In the genomic region with DNA sequence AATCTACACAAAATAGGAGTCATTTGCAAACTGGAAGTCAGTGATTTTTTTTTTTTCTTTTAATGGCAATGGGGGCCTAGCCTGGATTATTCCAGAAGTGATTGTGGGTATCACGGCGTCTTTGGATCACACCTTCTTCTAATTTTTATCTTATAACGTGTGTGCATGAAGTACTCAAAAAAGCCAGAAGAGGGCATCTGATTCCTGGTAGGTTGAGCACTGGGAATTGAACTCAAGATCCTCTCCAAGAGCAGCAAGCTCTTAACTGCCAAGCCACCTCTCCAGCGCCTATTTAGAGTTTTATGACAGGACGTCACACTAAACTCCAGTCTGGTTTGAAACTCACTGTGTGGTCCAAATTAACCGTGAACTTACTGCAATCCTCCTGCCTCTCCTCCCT, we compare ENCODE assay signal across 16 mouse cellular contexts. TPM values are rescaled to one million over a fixed set of nuclear protein-coding genes. Genes with fewer than 3 reads are reported as not detected.
DNase-seq lines count a peak whose midpoint lies in the region; ATAC-seq and TF ChIP-seq lines count a peak whose summit lies in the region.
"Had no signal": no experiment of that assay in that cellular context is flagged by ENCODE, and none has a peak within 500 bp of the region (broad histone marks: within the 10 kb centered on the region; RNA-seq: fewer than 3 reads in every experiment).

No protein-coding gene starts in this region.

- no peak for ATAC-seq in forebrain, embryonic 14.5 days
- ATAC-seq in forebrain, embryonic 12.5 days (ENCODE audit: low FRiP score): no peak
- ATAC-seq in lung, postnatal 0 days: no peak
- 0 out of 2 replicates have a peak, but pooled peaks have one; percentile 46 for ATAC-seq in common myeloid progenitor, adult 5-6 weeks (replicated peaks; ENCODE audit: low read depth, poor library complexity, severe bottlenecking)

- DNase-seq in forebrain, embryonic 14.5 days (ENCODE audit: low spot score): peak; percentile 29
- DNase-seq in lung, postnatal 0 days (ENCODE audit: low spot score): no peak
- no peak for DNase-seq in lung, postnatal 14 days
- DNase-seq in splenic B cell, adult 2 months (ENCODE audit: low read depth, low spot score): peak; percentile 68
- DNase-seq in cerebellum, postnatal 36 days: no peak
- DNase-seq in heart, postnatal 4 days: no peak
- DNase-seq: gastrocnemius, postnatal 36 days; kidney, postnatal 4 days; lung, adult 2 months; right cerebral cortex, postnatal 4 days had no signal

- 73% methylated on average over 6 of the region's 6 CpGs for WGBS in forebrain, embryonic 14.5 days
- 73% methylated on average over 6 of the region's 6 CpGs for WGBS in forebrain, embryonic 12.5 days
- 62% methylated on average over 6 of the region's 6 CpGs for WGBS in lung, postnatal 0 days

- no peaks in the 10 kb centered on the region for H3K27me3 ChIP-seq in forebrain, embryonic 14.5 days (replicated peaks; ENCODE audit: control insufficient read depth, insufficient read depth, low read length)
- H3K27me3 ChIP-seq in forebrain, embryonic 12.5 days: no peaks in the 10 kb centered on the region
- H3K27me3 ChIP-seq in lung, postnatal 0 days (replicated peaks; ENCODE audit: insufficient read depth, low read length): no peaks in the 10 kb centered on the region
- H3K27me3 ChIP-seq in splenic B cell, adult 2 months (ENCODE audit: control insufficient read depth, insufficient read depth, low read length, poor library complexity, severe bottlenecking): no peaks in the 10 kb centered on the region
- H3K27me3 ChIP-seq: midbrain, embryonic 12.5 days; neural tube, embryonic 15.5 days had no signal

- H3K4me2 ChIP-seq in forebrain, embryonic 14.5 days (ENCODE audit: low read length): no peak overlapping the region
- no peak overlapping the region for H3K4me2 ChIP-seq in forebrain, embryonic 12.5 days
- H3K4me2 ChIP-seq in lung, postnatal 0 days (replicated peaks; ENCODE audit: low read depth, low read length): no peak overlapping the region
- H3K4me2 ChIP-seq: midbrain, embryonic 12.5 days; neural tube, embryonic 15.5 days had no signal

- peaks cover 12% of the 10 kb centered on the region; the same call in 1 of the 2 replicates for H3K36me3 ChIP-seq in forebrain, embryonic 14.5 days (ENCODE audit: control insufficient read depth, insufficient read depth, low read length)
- H3K36me3 ChIP-seq in forebrain, embryonic 12.5 days (replicated peaks): peaks cover 14% of the 10 kb centered on the region
- H3K36me3 ChIP-seq in lung, postnatal 0 days (ENCODE audit: insufficient read depth, low read length): no peaks in the 10 kb centered on the region
- peaks cover 10% of the 10 kb centered on the region for H3K36me3 ChIP-seq in splenic B cell, adult 2 months (ENCODE audit: control insufficient read depth, insufficient read depth, low read length, poor library complexity, severe bottlenecking)

- no peak for TF ChIP-seq EP300 in lung, postnatal 0 days (IDR thresholded peaks at IDR 0.05)

- peak; percentile 32 for TF ChIP-seq CTCF in lung, postnatal 0 days (IDR thresholded peaks at IDR 0.05)

- no peak overlapping the region for H3K4me3 ChIP-seq in forebrain, embryonic 14.5 days (ENCODE audit: low read depth, low read length)
- H3K4me3 ChIP-seq in forebrain, embryonic 12.5 days (replicated peaks): no peak overlapping the region
- no peak overlapping the region for H3K4me3 ChIP-seq in lung, postnatal 0 days (ENCODE audit: low read depth, low read length)
- H3K4me3 ChIP-seq: limb, embryonic 10.5 days; midbrain, embryonic 12.5 days; neural tube, embryonic 15.5 days had no signal

- H3K27ac ChIP-seq in forebrain, embryonic 14.5 days (ENCODE audit: low read depth, low read length): no peak overlapping the region
- no peak overlapping the region for H3K27ac ChIP-seq in forebrain, embryonic 12.5 days
- H3K27ac ChIP-seq in lung, postnatal 0 days (ENCODE audit: low read length): no peak overlapping the region
- H3K27ac ChIP-seq: limb, embryonic 10.5 days; midbrain, embryonic 12.5 days; neural tube, embryonic 15.5 days had no signal

- no peaks in the 10 kb centered on the region for H3K4me1 ChIP-seq in forebrain, embryonic 14.5 days (ENCODE audit: control insufficient read depth, insufficient read depth, low read length)
- no peaks in the 10 kb centered on the region for H3K4me1 ChIP-seq in forebrain, embryonic 12.5 days
- H3K4me1 ChIP-seq in lung, postnatal 0 days (ENCODE audit: insufficient read depth, low read depth, low read length): no peaks in the 10 kb centered on the region
- H3K4me1 ChIP-seq: limb, embryonic 10.5 days; midbrain, embryonic 12.5 days; neural tube, embryonic 15.5 days had no signal

- no peak overlapping the region for H3K9ac ChIP-seq in forebrain, embryonic 14.5 days (ENCODE audit: low read length)
- no peak overlapping the region for H3K9ac ChIP-seq in forebrain, embryonic 12.5 days
- H3K9ac ChIP-seq in lung, postnatal 0 days (replicated peaks; ENCODE audit: low read depth): no peak overlapping the region
- H3K9ac ChIP-seq: midbrain, embryonic 12.5 days; neural tube, embryonic 15.5 days had no signal

- no peaks in the 10 kb centered on the region for H3K9me3 ChIP-seq in forebrain, embryonic 14.5 days (replicated peaks; ENCODE audit: control insufficient read depth, low read length)
- no peaks in the 10 kb centered on the region for H3K9me3 ChIP-seq in forebrain, embryonic 12.5 days
- no peaks in the 10 kb centered on the region for H3K9me3 ChIP-seq in lung, postnatal 0 days (ENCODE audit: low read length)
- H3K9me3 ChIP-seq: limb, embryonic 10.5 days; midbrain, embryonic 12.5 days; neural tube, embryonic 15.5 days had no signal

RNA-seq across cellular contexts. Expression of a gene that starts 44.2 kb away (rescaled TPM):
- polyA plus RNA-seq in forebrain, embryonic 14.5 days (2014; fragmentation: Nextera tagmentation; extraction: Ambion mirVana): 1.1 and 1.5 TPM in 2 replicates
- 1.5 and 1.9 TPM in 2 replicates for polyA plus RNA-seq in forebrain, embryonic 12.5 days (2016; fragmentation: Nextera tagmentation; extraction: Ambion mirVana)
- polyA plus RNA-seq in lung, postnatal 0 days (2015; fragmentation: Nextera tagmentation; extraction: Ambion mirVana): 0.08 and 0.19 TPM in 2 replicates
- total RNA-seq in common myeloid progenitor, adult 5-6 weeks (2017): not detected in 2 replicates
- total RNA-seq in heart, postnatal 4 days (2021): not detected
- total RNA-seq: gastrocnemius, postnatal 36 days had no signal
- polyA plus RNA-seq: heart, embryonic 16.5 days had no signal

RNA-seq across cellular contexts. Expression of a gene that starts 44.8 kb away (rescaled TPM):
- 18.2 and 26.3 TPM in 2 replicates for polyA plus RNA-seq in forebrain, embryonic 14.5 days (2014; fragmentation: Nextera tagmentation; extraction: Ambion mirVana)
- 25.5 and 27.5 TPM in 2 replicates for polyA plus RNA-seq in forebrain, embryonic 12.5 days (2016; fragmentation: Nextera tagmentation; extraction: Ambion mirVana)
- 19.4 and 22.1 TPM in 2 replicates for polyA plus RNA-seq in lung, postnatal 0 days (2015; fragmentation: Nextera tagmentation; extraction: Ambion mirVana)
- 15.2 and 32.4 TPM in 2 replicates for total RNA-seq in common myeloid progenitor, adult 5-6 weeks (2017)
- total RNA-seq in heart, postnatal 4 days (2021): 10 to 100 TPM; 11.9 to 12.1 TPM

Comparison
In these comparisons a context has a peak if more than half of its experiments do, and no peak if none do; other contexts are left out.
1. DNase-seq: peak in forebrain, embryonic 14.5 days (single experiment) and splenic B cell, adult 2 months (single experiment); none in lung, postnatal 0 days (single experiment), lung, postnatal 14 days (single experiment), cerebellum, postnatal 36 days (0 of 2) and heart, postnatal 4 days (single experiment).